Mouse (Mus musculus): ENCODE measurements around the gene Nudt15.

GRCm38 (mm10) chr14:73501721-73502120 lies 46.3 kb downstream of the Nudt15 start:
- TF ChIP-seq POLR2A (IDR thresholded peaks at IDR 0.05; ENCODE audit: borderline replicate concordance, control insufficient read depth, low read depth, low read length) (no peak), CTCF (IDR thresholded peaks at IDR 0.05; ENCODE audit: control insufficient read depth, insufficient read depth, low read length) (no peak)

All from bone marrow, adult 2 months (tissue).